Mouse (Mus musculus): ENCODE measurements at regions not wholly inside any gene's neighbourhood (a gene's known extent, or its start where the extent isn't known, plus 50 kb on each side); places are given as distances from the start of the nearest gene placed in this dataset.

DNA sequence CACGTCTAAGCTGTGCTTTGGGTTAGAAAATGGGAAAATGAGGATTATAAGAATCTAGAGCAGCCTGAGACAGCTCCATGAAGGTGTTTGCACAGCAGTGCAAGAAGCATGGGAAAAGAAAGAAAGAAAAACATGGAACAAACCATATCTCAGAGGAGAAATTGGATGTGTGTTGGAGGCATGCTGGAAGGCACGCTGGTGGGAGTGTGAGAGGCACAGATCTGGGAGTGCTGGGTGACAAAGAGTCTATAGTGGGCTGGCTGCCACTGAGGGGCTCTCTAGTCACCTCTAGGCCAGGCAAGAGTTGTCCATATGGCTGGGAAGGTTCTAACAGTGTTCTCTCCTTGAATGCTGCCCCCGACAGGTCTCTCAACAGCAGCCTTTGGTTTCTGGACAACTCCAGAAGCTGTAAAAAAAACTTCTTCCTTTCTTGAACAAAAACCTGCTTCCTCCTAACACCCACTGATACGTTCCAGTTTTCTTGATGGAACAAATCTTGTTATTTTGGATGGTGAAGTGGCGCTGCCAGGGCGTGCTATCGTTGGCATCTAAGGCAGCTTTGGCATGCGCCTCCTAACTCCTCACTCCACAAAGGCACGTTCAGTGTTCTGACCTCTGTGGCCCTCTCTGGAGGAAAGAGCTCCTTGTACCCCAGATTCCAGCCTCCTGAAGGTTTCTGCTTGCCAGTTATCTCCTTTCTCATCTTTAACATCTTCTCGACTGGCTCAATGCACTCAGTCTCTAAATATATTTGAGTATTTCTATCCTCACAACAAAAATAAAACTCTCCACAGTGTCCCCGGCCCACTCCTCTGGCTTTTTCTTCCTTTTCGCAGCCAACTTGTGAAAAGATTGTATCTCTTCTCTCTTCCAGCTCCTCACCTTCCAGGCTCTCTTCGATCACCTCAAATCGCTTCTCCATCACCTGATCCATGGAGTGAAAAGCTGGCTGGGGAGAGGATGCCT, 130.4 kb downstream of the Adra2a start:
- TF ChIP-seq CHD1 (IDR thresholded peaks at IDR 0.05; ENCODE audit: low read depth, low read length): no peak
- no peak for TF ChIP-seq UBTF (IDR thresholded peaks at IDR 0.05; ENCODE audit: borderline replicate concordance, insufficient read depth, low read depth, low read length)
- no peak for TF ChIP-seq EP300 (IDR thresholded peaks at IDR 0.05; ENCODE audit: low read depth in 1 of 2, low read length in 2 of 2)
- no peak for TF ChIP-seq CTCF (IDR thresholded peaks at IDR 0.05 in 2 of 3, conservative IDR thresholded peaks at IDR 0.05 in 1 of 3; ENCODE audit: control insufficient read depth in 1 of 3, insufficient read depth in 1 of 3, low read depth in 2 of 3, low read length in 3 of 3, poor library complexity in 1 of 3, severe bottlenecking in 1 of 3)
- no peak for TF ChIP-seq BHLHE40 (IDR thresholded peaks at IDR 0.05; ENCODE audit: borderline replicate concordance, low read depth, low read length)
- TF ChIP-seq USF1 (IDR thresholded peaks at IDR 0.05; ENCODE audit: low read depth, low read length): no peak
- no peak for TF ChIP-seq POLR2A (IDR thresholded peaks at IDR 0.05; ENCODE audit: control insufficient read depth in 1 of 2, insufficient read depth in 1 of 2, low read depth in 1 of 2, low read length in 2 of 2, poor library complexity in 1 of 2)

All from MEL (cell line).